Mouse (Mus musculus) heart, postnatal 25 days (tissue): ENCODE measurements around the gene Olfr328. TPM values are rescaled to one million over a fixed set of nuclear protein-coding genes. Genes with fewer than 3 reads are reported as not detected.

Source experiments
- total RNA-seq, 2 experiments: library from RNA; stranded (reverse); gene quantifications; 2 replicates each; pipeline ENCODE4 v1.2.3; 2021

Gene Olfr328
- total RNA-seq, 2 experiments from 2014 or later: not detected

Other genes with a start within 250 kb of the Olfr328 start
- 1 to 10 TPM; 3.7 to 4.1 TPM for gene Zfp692, start 248.6 kb downstream of the Olfr328 start, total RNA-seq
- 10 to 100 TPM; 42.9 to 43.5 TPM for gene Zfp672, start 225.3 kb downstream of the Olfr328 start, total RNA-seq
- 10 to 100 TPM; 33.7 to 35.1 TPM for gene Sh3bp5l, start 224.9 kb downstream of the Olfr328 start, total RNA-seq
- under 1 TPM in 1 of 2 experiments, not detected in 1; 0.31 TPM for gene Lypd8, start 176.6 kb downstream of the Olfr328 start, total RNA-seq
- not detected for gene 1810065E05Rik, start 134.5 kb downstream of the Olfr328 start, total RNA-seq
- gene Gm12253, start 123.1 kb downstream of the Olfr328 start, total RNA-seq: not detected
- gene Lypd9, start 102.7 kb downstream of the Olfr328 start, total RNA-seq: not detected
- not detected for gene Olfr30, start 93.4 kb downstream of the Olfr328 start, total RNA-seq
- not detected for gene Olfr332, start 63.1 kb downstream of the Olfr328 start, total RNA-seq
- not detected for gene Olfr331, start 53.1 kb downstream of the Olfr328 start, total RNA-seq
- gene Olfr330, start 20.8 kb downstream of the Olfr328 start, total RNA-seq: not detected
- gene Olfr329-ps, start 9.2 kb downstream of the Olfr328 start, total RNA-seq: not detected
- gene Olfr224, start 14.9 kb upstream of the Olfr328 start, total RNA-seq: not detected
- not detected for gene Olfr325, start 22.1 kb upstream of the Olfr328 start, total RNA-seq
- gene Olfr324, start 39.5 kb upstream of the Olfr328 start, total RNA-seq: not detected
- 10 to 100 TPM in 1 of 2 experiments, 1 to 10 TPM in 1; 8.1 to 18.7 TPM for gene 2210407C18Rik, start 60.4 kb upstream of the Olfr328 start, total RNA-seq
- not detected for gene Olfr323, start 74.9 kb upstream of the Olfr328 start, total RNA-seq
- under 1 TPM in 1 of 2 experiments, not detected in 1; 0.10 TPM for gene Trim58, start 84.8 kb upstream of the Olfr328 start, total RNA-seq
- not detected for gene Olfr322, start 103.1 kb upstream of the Olfr328 start, total RNA-seq
- not detected for gene Olfr320, start 125.5 kb upstream of the Olfr328 start, total RNA-seq
- gene Olfr319, start 143.5 kb upstream of the Olfr328 start, total RNA-seq: not detected
- not detected for gene Olfr318, start 168.4 kb upstream of the Olfr328 start, total RNA-seq
- not detected for gene Olfr317, start 183.6 kb upstream of the Olfr328 start, total RNA-seq
- gene Olfr316, start 197.1 kb upstream of the Olfr328 start, total RNA-seq: not detected
- not detected for gene Olfr315, start 217.6 kb upstream of the Olfr328 start, total RNA-seq
- gene Olfr314, start 227.3 kb upstream of the Olfr328 start, total RNA-seq: not detected
- gene Fam183b, start 246.3 kb upstream of the Olfr328 start, total RNA-seq: not detected